Comparison of ENCODE assay signal across 15 mouse cellular contexts in genomic region chr6:53696921-53697320, GRCm38 (mm10).
DNase-seq lines count a peak whose midpoint lies in the region; ATAC-seq and TF ChIP-seq lines count a peak whose summit lies in the region.
"Had no signal": no experiment of that assay in that cellular context is flagged by ENCODE, and none has a peak within 500 bp of the region (broad histone marks: within the 10 kb centered on the region; RNA-seq: fewer than 3 reads in every experiment).

No protein-coding gene starts in this region.

- no peak for ATAC-seq in hindbrain, postnatal 0 days
- no peak for ATAC-seq in hindbrain, embryonic 12.5 days (ENCODE audit: low FRiP score)
- ATAC-seq in CD4-positive, CD25-positive, alpha-beta regulatory T cell, adult 4 months: no peak

- no peak overlapping the region for H3K4me3 ChIP-seq in hindbrain, postnatal 0 days (ENCODE audit: low read length)
- no peak overlapping the region for H3K4me3 ChIP-seq in hindbrain, embryonic 12.5 days
- H3K4me3 ChIP-seq: heart, embryonic 13.5 days; limb, embryonic 13.5 days; myocyte had no signal

- H3K9me3 ChIP-seq in hindbrain, postnatal 0 days (ENCODE audit: low read length): no peaks in the 10 kb centered on the region
- H3K9me3 ChIP-seq in hindbrain, embryonic 12.5 days (replicated peaks): no peaks in the 10 kb centered on the region
- H3K9me3 ChIP-seq: heart, embryonic 13.5 days; limb, embryonic 13.5 days had no signal

- no peaks in the 10 kb centered on the region for H3K36me3 ChIP-seq in hindbrain, postnatal 0 days (ENCODE audit: insufficient read depth, low read length)
- H3K36me3 ChIP-seq in hindbrain, embryonic 12.5 days: no peaks in the 10 kb centered on the region

- no peak overlapping the region for H3K27ac ChIP-seq in hindbrain, postnatal 0 days
- no peak overlapping the region for H3K27ac ChIP-seq in hindbrain, embryonic 12.5 days
- H3K27ac ChIP-seq: heart, embryonic 13.5 days; limb, embryonic 13.5 days had no signal

- H3K4me2 ChIP-seq in hindbrain, postnatal 0 days (ENCODE audit: low read depth, low read length): no peak overlapping the region
- no peak overlapping the region for H3K4me2 ChIP-seq in hindbrain, embryonic 12.5 days (replicated peaks)
- H3K4me2 ChIP-seq: heart, embryonic 13.5 days; limb, embryonic 13.5 days had no signal

- 54% methylated on average over 6 of the region's 6 CpGs for WGBS in hindbrain, postnatal 0 days
- WGBS in hindbrain, embryonic 12.5 days: 69% methylated on average over 6 of the region's 6 CpGs

- peak; percentile 4 for DNase-seq in cerebellum, adult 9-10 months
- no peak for DNase-seq in cerebellum, adult 11 months
- DNase-seq in hindbrain, postnatal 0 days (ENCODE audit: low spot score): peak; percentile 27
- DNase-seq in urinary bladder, postnatal 14 days (ENCODE audit: low spot score): peak; percentile 16
- no peak for DNase-seq in urinary bladder, postnatal 4 days (ENCODE audit: low spot score in 2 of 2)
- DNase-seq in urinary bladder, adult 2 months (ENCODE audit: low spot score): no peak
- DNase-seq: embryo, embryonic 11 days; gastrocnemius, postnatal 14 days; kidney, adult 11 months; lung, adult 2 months had no signal

- H3K27me3 ChIP-seq in hindbrain, postnatal 0 days (ENCODE audit: insufficient read depth, low read length): no peaks in the 10 kb centered on the region
- no peaks in the 10 kb centered on the region for H3K27me3 ChIP-seq in hindbrain, embryonic 12.5 days
- H3K27me3 ChIP-seq: heart, embryonic 13.5 days; limb, embryonic 13.5 days had no signal

- no peak for TF ChIP-seq CTCF in hindbrain, postnatal 0 days (IDR thresholded peaks at IDR 0.05; ENCODE audit: low read depth)

- H3K9ac ChIP-seq in hindbrain, postnatal 0 days (replicated peaks; ENCODE audit: low read length): no peak overlapping the region
- no peak overlapping the region for H3K9ac ChIP-seq in hindbrain, embryonic 12.5 days
- H3K9ac ChIP-seq: heart, embryonic 13.5 days; limb, embryonic 13.5 days had no signal

- H3K4me1 ChIP-seq in hindbrain, postnatal 0 days (ENCODE audit: insufficient read depth, low read length): peaks cover 3% of the 10 kb centered on the region; the same call in 1 of the 2 replicates
- peaks cover 16% of the 10 kb centered on the region for H3K4me1 ChIP-seq in hindbrain, embryonic 12.5 days

Comparison
In these comparisons a context has a peak if more than half of its experiments do, and no peak if none do; other contexts are left out.
1. DNase-seq: peak in cerebellum, adult 9-10 months (single experiment), hindbrain, postnatal 0 days (single experiment) and urinary bladder, postnatal 14 days (single experiment); none in cerebellum, adult 11 months (single experiment), urinary bladder, postnatal 4 days (0 of 2) and urinary bladder, adult 2 months (single experiment).